Mouse (Mus musculus): ENCODE results near the gene Tmem147. TPM values are rescaled to one million over a fixed set of nuclear protein-coding genes. Genes with fewer than 3 reads are reported as not detected.
A peak's percentile ranks its signal among the peaks of the same experiment; 100 is the strongest.

Gene Tmem147
- polyA plus RNA-seq (2015; fragmentation: Nextera tagmentation; extraction: Ambion mirVana) = 233 and 254 TPM in 2 replicates

- peaks cover 5% of the 10 kb centered on the region for H3K36me3 ChIP-seq (ENCODE audit: control insufficient read depth, insufficient read depth, low read length)
- H3K27ac ChIP-seq (ENCODE audit: low read length) = peak within 1 kb of the TSS; percentile 93
- peak within 1 kb of the TSS; percentile 87 for H3K9ac ChIP-seq (ENCODE audit: low read depth, low read length)
- peak within 1 kb of the TSS; percentile 69 for H3K4me3 ChIP-seq (ENCODE audit: low read depth, low read length)
- under 1% methylated on average over 60 of the region's 60 CpGs for WGBS
- H3K4me2 ChIP-seq (ENCODE audit: low read length) = peak within 1 kb of the TSS; percentile 71
- peak; percentile 96 for ATAC-seq
- H3K4me1 ChIP-seq (ENCODE audit: control insufficient read depth, insufficient read depth, low read length) = peaks cover 21% of the 10 kb centered on the region
- no peaks in the 10 kb centered on the region for H3K9me3 ChIP-seq (replicated peaks; ENCODE audit: control insufficient read depth, low read length, poor library complexity, severe bottlenecking)
- H3K27me3 ChIP-seq (ENCODE audit: control insufficient read depth, insufficient read depth, low read depth, low read length) = no peaks in the 10 kb centered on the region
These were observed at the start of gene Tmem147 for GRCm38 (mm10) chr7:30729396-30730063. Gene Tmem147 (minus strand): TSS chr7:30729540.

GRCm38 (mm10) chr7:30777911-30778310, 48.6 kb upstream of the Tmem147 start:
- 58% methylated on average over 1 of the region's 1 CpGs for WGBS
- Histone ChIP-seq H3K9me3 (replicated peaks; ENCODE audit: control insufficient read depth, low read length, poor library complexity, severe bottlenecking) (no peaks in the 10 kb centered on the region), H3K4me3 (ENCODE audit: low read depth, low read length) (no peak overlapping the region), H3K27me3 (ENCODE audit: control insufficient read depth, insufficient read depth, low read depth, low read length) (no peaks in the 10 kb centered on the region), H3K27ac (ENCODE audit: low read length) (no peak overlapping the region), H3K4me1 (ENCODE audit: control insufficient read depth, insufficient read depth, low read length) (no peaks in the 10 kb centered on the region), H3K9ac (ENCODE audit: low read depth, low read length) (no peak overlapping the region), H3K36me3 (ENCODE audit: control insufficient read depth, insufficient read depth, low read length) (no peaks in the 10 kb centered on the region), H3K4me2 (ENCODE audit: low read length) (no peak overlapping the region)
- ATAC-seq = no peak

GRCm38 (mm10) chr7:30777081-30777579, 47.8 kb upstream of the Tmem147 start:
- no peaks in the 10 kb centered on the region for H3K9me3 ChIP-seq (replicated peaks; ENCODE audit: control insufficient read depth, low read length, poor library complexity, severe bottlenecking)
- no peaks in the 10 kb centered on the region for H3K27me3 ChIP-seq (ENCODE audit: control insufficient read depth, insufficient read depth, low read depth, low read length)
- no peak overlapping the region for H3K4me3 ChIP-seq (ENCODE audit: low read depth, low read length)
- no peak overlapping the region for H3K9ac ChIP-seq (ENCODE audit: low read depth, low read length)
- no peak for ATAC-seq
- H3K4me1 ChIP-seq (ENCODE audit: control insufficient read depth, insufficient read depth, low read length) = no peaks in the 10 kb centered on the region
- 53% methylated on average over 6 of the region's 7 CpGs for WGBS
- H3K4me2 ChIP-seq (ENCODE audit: low read length) = no peak overlapping the region
- H3K27ac ChIP-seq (ENCODE audit: low read length) = no peak overlapping the region
- H3K36me3 ChIP-seq (ENCODE audit: control insufficient read depth, insufficient read depth, low read length) = no peaks in the 10 kb centered on the region

GRCm38 (mm10) chr7:30776104-30776503, 46.8 kb upstream of the Tmem147 start:
- Histone ChIP-seq H3K4me2 (ENCODE audit: low read length) (no peak overlapping the region), H3K4me3 (ENCODE audit: low read depth, low read length) (no peak overlapping the region), H3K4me1 (ENCODE audit: control insufficient read depth, insufficient read depth, low read length) (no peaks in the 10 kb centered on the region), H3K36me3 (ENCODE audit: control insufficient read depth, insufficient read depth, low read length) (no peaks in the 10 kb centered on the region), H3K9ac (ENCODE audit: low read depth, low read length) (no peak overlapping the region), H3K27me3 (ENCODE audit: control insufficient read depth, insufficient read depth, low read depth, low read length) (no peaks in the 10 kb centered on the region), H3K9me3 (replicated peaks; ENCODE audit: control insufficient read depth, low read length, poor library complexity, severe bottlenecking) (no peaks in the 10 kb centered on the region; the same call in 1 of the 2 replicates), H3K27ac (ENCODE audit: low read length) (no peak overlapping the region)
- 94% methylated on average over 9 of the region's 9 CpGs for WGBS
- ATAC-seq = no peak

- no peak overlapping the region for H3K27ac ChIP-seq (ENCODE audit: low read length)
- 33% methylated on average over 9 of the region's 9 CpGs for WGBS
- ATAC-seq = no peak
- no peak overlapping the region for H3K4me2 ChIP-seq (ENCODE audit: low read length)
- H3K27me3 ChIP-seq (ENCODE audit: control insufficient read depth, insufficient read depth, low read depth, low read length) = 0 out of 2 replicates have a peak, but pooled peaks cover 2% of the 10 kb centered on the region
- H3K4me1 ChIP-seq (ENCODE audit: control insufficient read depth, insufficient read depth, low read length) = no peaks in the 10 kb centered on the region
- no peak overlapping the region for H3K4me3 ChIP-seq (ENCODE audit: low read depth, low read length)
- H3K36me3 ChIP-seq (ENCODE audit: control insufficient read depth, insufficient read depth, low read length) = no peaks in the 10 kb centered on the region
- no peaks in the 10 kb centered on the region; the same call in 1 of the 2 replicates for H3K9me3 ChIP-seq (replicated peaks; ENCODE audit: control insufficient read depth, low read length, poor library complexity, severe bottlenecking)
- no peak overlapping the region for H3K9ac ChIP-seq (ENCODE audit: low read depth, low read length)
These were observed 39.9 kb upstream of the Tmem147 start for GRCm38 (mm10) chr7:30769236-30769635.

- no peak overlapping the region for H3K4me2 ChIP-seq (ENCODE audit: low read length)
- H3K4me1 ChIP-seq (ENCODE audit: control insufficient read depth, insufficient read depth, low read length) = no peaks in the 10 kb centered on the region
- no peaks in the 10 kb centered on the region; the same call in 1 of the 2 replicates for H3K9me3 ChIP-seq (replicated peaks; ENCODE audit: control insufficient read depth, low read length, poor library complexity, severe bottlenecking)
- 0 out of 2 replicates have a peak, but pooled peaks cover 2% of the 10 kb centered on the region for H3K27me3 ChIP-seq (ENCODE audit: control insufficient read depth, insufficient read depth, low read depth, low read length)
- no peak overlapping the region for H3K9ac ChIP-seq (ENCODE audit: low read depth, low read length)
- no peak overlapping the region for H3K27ac ChIP-seq (ENCODE audit: low read length)
- no peaks in the 10 kb centered on the region for H3K36me3 ChIP-seq (ENCODE audit: control insufficient read depth, insufficient read depth, low read length)
- no peak overlapping the region for H3K4me3 ChIP-seq (ENCODE audit: low read depth, low read length)
- ATAC-seq = no peak
- 84% methylated on average over 4 of the region's 4 CpGs for WGBS
These were observed 37.1 kb upstream of the Tmem147 start for GRCm38 (mm10) chr7:30766408-30766807.

GRCm38 (mm10) chr7:30765173-30765572, 35.8 kb upstream of the Tmem147 start:
- H3K9me3 ChIP-seq (replicated peaks; ENCODE audit: control insufficient read depth, low read length, poor library complexity, severe bottlenecking) = no peaks in the 10 kb centered on the region
- no peak overlapping the region for H3K9ac ChIP-seq (ENCODE audit: low read depth, low read length)
- H3K4me1 ChIP-seq (ENCODE audit: control insufficient read depth, insufficient read depth, low read length) = no peaks in the 10 kb centered on the region
- ATAC-seq = no peak
- no peaks in the 10 kb centered on the region for H3K36me3 ChIP-seq (ENCODE audit: control insufficient read depth, insufficient read depth, low read length)
- 0 out of 2 replicates have a peak, but pooled peaks cover 2% of the 10 kb centered on the region for H3K27me3 ChIP-seq (ENCODE audit: control insufficient read depth, insufficient read depth, low read depth, low read length)
- peak overlapping the region; percentile 5; the same call in 1 of the 2 replicates for H3K4me2 ChIP-seq (ENCODE audit: low read length)
- WGBS = 45% methylated on average over 11 of the region's 11 CpGs
- no peak overlapping the region for H3K4me3 ChIP-seq (ENCODE audit: low read depth, low read length)
- H3K27ac ChIP-seq (ENCODE audit: low read length) = no peak overlapping the region

- no peak within 1 kb of the TSS for H3K27ac ChIP-seq (ENCODE audit: low read length)
- 45% methylated on average over 5 of the region's 5 CpGs for whole genome bisulfite sequencing
- H3K9me3 ChIP-seq (replicated peaks; ENCODE audit: control insufficient read depth, low read length, poor library complexity, severe bottlenecking) = no peaks in the 10 kb centered on the region
- no peaks in the 10 kb centered on the region for H3K36me3 ChIP-seq (ENCODE audit: control insufficient read depth, insufficient read depth, low read length)
- no peak for ATAC-seq
- no peak within 1 kb of the TSS for H3K9ac ChIP-seq (ENCODE audit: low read depth, low read length)
- H3K27me3 ChIP-seq (ENCODE audit: control insufficient read depth, insufficient read depth, low read depth, low read length) = 0 out of 2 replicates have a peak, but pooled peaks cover 1% of the 10 kb centered on the region
- H3K4me1 ChIP-seq (ENCODE audit: control insufficient read depth, insufficient read depth, low read length) = no peaks in the 10 kb centered on the region
- H3K4me2 ChIP-seq (ENCODE audit: low read length) = no peak within 1 kb of the TSS
- H3K4me3 ChIP-seq (ENCODE audit: low read depth, low read length) = no peak within 1 kb of the TSS
These were observed 34.1 kb upstream of the Tmem147 start, which contains the start of gene Dmkn for GRCm38 (mm10) chr7:30763456-30763855. Gene Dmkn (plus strand): TSS chr7:30763756.

GRCm38 (mm10) chr7:30761769-30762352, 32.5 kb upstream of the Tmem147 start:
- Histone ChIP-seq H3K4me3 (ENCODE audit: low read depth, low read length) (no peak overlapping the region), H3K9me3 (replicated peaks; ENCODE audit: control insufficient read depth, low read length, poor library complexity, severe bottlenecking) (no peaks in the 10 kb centered on the region), H3K4me1 (ENCODE audit: control insufficient read depth, insufficient read depth, low read length) (no peaks in the 10 kb centered on the region), H3K36me3 (ENCODE audit: control insufficient read depth, insufficient read depth, low read length) (no peaks in the 10 kb centered on the region), H3K9ac (ENCODE audit: low read depth, low read length) (no peak overlapping the region), H3K27ac (ENCODE audit: low read length) (no peak overlapping the region), H3K27me3 (ENCODE audit: control insufficient read depth, insufficient read depth, low read depth, low read length) (no peaks in the 10 kb centered on the region), H3K4me2 (ENCODE audit: low read length) (no peak overlapping the region)
- WGBS = 81% methylated on average over 4 of the region's 4 CpGs
- no peak for ATAC-seq

Measured in midbrain, embryonic 16.5 days (tissue).